Mouse (Mus musculus) gastrocnemius, postnatal 10 days (tissue): ENCODE measurements at regions not wholly inside any gene's neighbourhood (a gene's known extent, or its start where the extent isn't known, plus 50 kb on each side); places are given as distances from the start of the nearest gene placed in this dataset.

Experiments
- DNase-seq: peaks from one replicate; pipeline ENCODE4 v3.0.0; 2021; ENCODE audit warnings: mixed read lengths

GRCm38 (mm10) chr4:40537859-40538258 is 65.9 kb downstream of the Tmem215 start:
- no peak for DNase-seq

GRCm38 (mm10) chr4:40543085-40544048 is 71.4 kb downstream of the Tmem215 start:
- DNase-seq = no peak

DNA sequence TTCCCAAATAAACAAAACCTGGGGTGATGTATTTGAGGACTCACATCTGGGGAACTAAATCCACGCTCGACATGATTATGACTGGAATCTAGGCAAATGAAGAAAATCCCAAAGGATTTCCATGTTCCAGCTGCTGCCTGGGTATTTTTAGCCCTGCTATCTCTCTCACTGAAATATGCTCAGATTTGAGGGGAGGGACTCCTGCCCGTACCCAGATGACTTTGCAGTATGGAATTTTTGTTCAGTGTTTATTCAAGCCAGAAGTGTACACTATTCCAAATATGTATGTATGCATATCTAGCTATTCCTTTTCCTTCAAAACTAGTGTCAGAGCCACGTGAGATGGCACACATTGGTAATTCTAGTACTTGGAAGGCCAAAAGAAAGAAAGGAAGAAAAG is 72.1 kb downstream of the Tmem215 start:
- no peak for DNase-seq

- DNase-seq = no peak
These were observed 72.8 kb downstream of the Tmem215 start for GRCm38 (mm10) chr4:40544806-40545205.

- DNase-seq = no peak
These were observed 73.7 kb downstream of the Tmem215 start for GRCm38 (mm10) chr4:40545700-40546099.

DNA sequence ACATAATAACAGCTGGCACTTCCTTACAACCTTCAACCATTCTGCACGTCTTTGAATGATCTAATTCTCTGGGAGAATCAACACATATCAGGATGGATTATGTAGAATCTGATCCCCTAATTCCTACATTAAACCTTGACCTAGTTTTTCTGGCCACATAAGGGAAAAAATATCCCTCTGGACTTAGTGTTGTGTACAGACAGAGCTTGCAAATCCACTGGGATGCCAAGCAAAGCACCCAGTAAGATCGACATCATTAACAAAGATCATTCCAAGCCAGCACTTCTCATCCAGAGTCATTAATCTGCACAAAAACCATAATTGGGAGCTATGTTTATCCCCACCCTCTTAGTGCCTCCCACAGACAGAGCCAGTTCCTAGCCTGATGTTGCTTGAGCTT is 87.8 kb downstream of the Tmem215 start:
- DNase-seq = no peak

DNA sequence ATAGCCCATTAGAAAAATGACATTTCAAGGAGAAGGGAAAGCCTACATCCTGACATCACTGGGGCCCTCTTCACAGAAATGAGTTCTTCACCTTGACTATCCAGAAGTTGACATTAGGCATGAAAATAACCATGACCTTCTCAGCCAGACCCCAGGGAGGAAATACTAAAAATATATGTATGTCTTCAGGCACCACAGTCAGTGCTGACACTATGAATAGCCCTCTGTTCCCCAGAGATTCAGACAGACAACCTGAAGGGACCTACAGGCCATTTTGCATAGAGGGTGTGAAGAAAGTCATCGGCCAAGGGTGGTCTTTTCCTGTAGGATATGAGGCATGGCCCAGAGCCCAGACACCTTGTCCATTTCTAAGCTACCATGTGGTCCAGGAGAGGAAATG is 101.3 kb downstream of the Tmem215 start:
- DNase-seq = no peak

GRCm38 (mm10) chr4:40575951-40576350 is 104.0 kb downstream of the Tmem215 start:
- no peak for DNase-seq

DNA sequence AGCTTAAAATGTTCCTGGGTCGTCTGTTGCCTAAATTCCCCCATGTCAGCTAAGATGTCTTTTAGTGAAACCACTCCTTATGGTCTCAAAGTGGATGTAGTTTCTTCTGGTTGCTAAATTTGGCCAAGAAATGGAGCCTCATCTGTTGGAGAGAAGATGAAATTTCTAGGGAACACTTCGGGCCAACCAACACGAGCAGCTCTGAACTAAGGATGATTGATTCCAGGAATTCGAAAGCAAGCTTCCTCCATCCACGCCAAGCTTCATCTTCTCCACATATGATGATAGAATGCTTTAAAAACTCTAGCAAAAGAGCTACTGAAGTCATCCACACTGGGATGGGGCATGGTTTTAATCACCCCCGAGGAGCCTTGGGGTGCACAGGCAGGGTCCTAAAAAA is 112.5 kb downstream of the Tmem215 start:
- no peak for DNase-seq

- peak; percentile 37 for DNase-seq
These were observed 113.1 kb downstream of the Tmem215 start for GRCm38 (mm10) chr4:40584940-40585571.

DNA sequence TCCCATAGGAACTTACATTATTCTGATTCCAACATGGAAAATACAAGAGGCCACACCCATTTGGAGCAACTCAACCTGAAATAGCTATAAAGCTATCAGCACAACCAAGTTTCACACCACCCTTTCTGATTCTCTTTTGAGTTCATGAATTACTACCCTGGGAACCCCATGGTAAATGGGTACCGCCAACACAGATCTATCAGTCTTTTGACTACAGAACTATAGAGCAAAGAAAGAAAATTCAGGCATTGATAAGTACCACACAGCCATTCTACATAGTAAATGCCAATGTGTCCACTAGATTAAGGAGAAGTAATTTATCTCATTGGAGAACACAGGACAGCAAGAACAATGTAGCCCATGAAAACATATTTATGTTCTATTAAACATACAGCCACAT is 114.1 kb downstream of the Tmem215 start:
- DNase-seq = no peak

DNA sequence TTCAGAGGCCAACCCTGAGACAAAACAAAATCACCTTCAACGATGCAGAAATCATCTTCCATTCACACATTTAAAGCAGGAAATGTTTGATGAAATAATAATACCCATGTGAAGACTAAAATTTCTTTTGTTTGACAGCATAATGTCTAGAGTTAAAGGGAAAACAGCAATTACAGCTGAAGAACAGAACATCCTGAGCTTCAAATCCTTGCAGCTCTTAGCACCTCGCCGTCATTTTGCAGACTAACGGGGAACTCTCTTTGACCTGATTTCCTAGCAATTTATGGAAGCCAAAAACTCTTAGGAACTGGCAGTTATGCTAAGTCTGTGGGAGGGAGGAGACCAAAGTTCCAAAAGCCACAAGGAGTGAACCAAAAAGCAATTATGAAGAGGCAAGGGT is 115.3 kb downstream of the Tmem215 start:
- DNase-seq = no peak

DNA sequence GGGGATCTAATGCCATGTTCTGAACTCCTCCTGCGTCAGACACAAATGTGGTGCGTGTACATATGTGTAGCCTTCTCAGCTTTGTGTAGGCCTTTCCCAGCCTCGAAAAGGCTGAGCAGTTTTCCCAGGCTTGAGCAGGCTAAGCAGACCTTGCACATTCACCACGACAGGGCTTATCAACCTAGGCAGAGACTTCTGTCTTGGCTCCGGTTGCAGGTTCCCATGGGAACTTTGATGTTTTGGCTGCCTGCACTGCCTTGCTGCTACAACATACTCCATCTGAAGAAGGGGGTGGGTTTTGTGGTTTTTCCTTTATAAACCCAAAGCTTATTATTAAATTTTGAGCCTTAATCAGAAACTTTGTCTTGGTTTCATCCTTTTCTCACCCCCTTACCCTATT is 109.2 kb downstream of the Aptx start:
- no peak for DNase-seq

GRCm38 (mm10) chr4:40625024-40625423 is 78.0 kb downstream of the Aptx start:
- DNase-seq = no peak

- no peak for DNase-seq
These were observed 77.1 kb downstream of the Aptx start for GRCm38 (mm10) chr4:40625911-40626310.
